Mouse (Mus musculus): ENCODE results near the gene Csnk2a1.
"Not testable (repeated sequence)": the region's sequence is repeated elsewhere in the genome, so short reads cannot be mapped to it uniquely, and the experiment has no call there.

Gene Csnk2a1

GRCm38 (mm10) chr2:152226248-152227050, at the start of gene Csnk2a1:
Gene Csnk2a1 (plus strand): TSS chr2:152226839.
- DNase-seq: peak; percentile 94

GRCm38 (mm10) chr2:152177162-152177805, 49.4 kb upstream of the Csnk2a1 start:
- DNase-seq: peak; percentile 68

GRCm38 (mm10) chr2:152177806-152178170, 48.9 kb upstream of the Csnk2a1 start:
- no peak for DNase-seq

GRCm38 (mm10) chr2:152178345-152178744, 48.3 kb upstream of the Csnk2a1 start:
- no peak for DNase-seq

- no peak for DNase-seq
These were observed 47.3 kb upstream of the Csnk2a1 start for GRCm38 (mm10) chr2:152179301-152179700.

- DNase-seq: peak; percentile 93
These were observed 46.3 kb upstream of the Csnk2a1 start for GRCm38 (mm10) chr2:152180323-152180722.

- no peak for DNase-seq
These were observed 39.5 kb upstream of the Csnk2a1 start for GRCm38 (mm10) chr2:152187132-152187531.

- DNase-seq: no peak
These were observed 37.4 kb upstream of the Csnk2a1 start for GRCm38 (mm10) chr2:152189213-152189612.

GRCm38 (mm10) chr2:152189640-152190039, 37.0 kb upstream of the Csnk2a1 start:
- DNase-seq: peak; percentile 56

GRCm38 (mm10) chr2:152190161-152190560, 36.5 kb upstream of the Csnk2a1 start:
- no peak for DNase-seq

GRCm38 (mm10) chr2:152192591-152193345, 33.9 kb upstream of the Csnk2a1 start:
- DNase-seq: no peak

- DNase-seq: no peak
These were observed 33.3 kb upstream of the Csnk2a1 start for GRCm38 (mm10) chr2:152193346-152193710.

GRCm38 (mm10) chr2:152194586-152194985, 32.1 kb upstream of the Csnk2a1 start:
- DNase-seq: no peak

- no peak for DNase-seq
These were observed 29.7 kb upstream of the Csnk2a1 start for GRCm38 (mm10) chr2:152196896-152197295.

GRCm38 (mm10) chr2:152197301-152197712, 29.3 kb upstream of the Csnk2a1 start:
- DNase-seq: peak; percentile 81

- not testable (repeated sequence) for DNase-seq
These were observed 20.5 kb upstream of the Csnk2a1 start for GRCm38 (mm10) chr2:152206139-152206538.

GRCm38 (mm10) chr2:152211871-152212270, 14.8 kb upstream of the Csnk2a1 start:
- DNase-seq: no peak

GRCm38 (mm10) chr2:152216975-152217374, 9.7 kb upstream of the Csnk2a1 start:
- no peak for DNase-seq

- DNase-seq: no peak
These were observed 2.9 kb upstream of the Csnk2a1 start for GRCm38 (mm10) chr2:152223521-152224300.

GRCm38 (mm10) chr2:152225536-152225935, 1.1 kb upstream of the Csnk2a1 start:
- no peak for DNase-seq

- peak; percentile 81 for DNase-seq
These were observed 427 bp downstream of the Csnk2a1 start for GRCm38 (mm10) chr2:152227051-152227481.

GRCm38 (mm10) chr2:152230046-152230445, 3.4 kb downstream of the Csnk2a1 start:
- no peak for DNase-seq

GRCm38 (mm10) chr2:152237926-152238325, 11.3 kb downstream of the Csnk2a1 start:
- DNase-seq: no peak
